Mouse (Mus musculus) intestine, embryonic 14.5 days (tissue): ENCODE results near the gene Cdx4. TPM values are rescaled to one million over a fixed set of nuclear protein-coding genes. Genes with fewer than 3 reads are reported as not detected.

Experiments used
- ATAC-seq: fragments of 200-750 bp; cut with Nextera tagmentation; replicated peaks from 2 replicates; pipeline ENCODE4 v1.8.0; 2017; ENCODE audit warnings: low read depth, moderate number of reproducible peaks, moderate TSS enrichment, moderate library complexity; ENCODE audit not compliant: low FRiP score, low TSS enrichment
- DNase-seq: peaks from one replicate; pipeline ENCODE4 v3.0.0-alpha.2; 2018; ENCODE audit warnings: low spot score
- H3K27ac ChIP-seq: fragments of 300-500 bp; sonication (generic); 2 replicates; pipeline ENCODE4 v1.5.1; 2014; ENCODE audit warnings: low read depth, mild to moderate bottlenecking, control low read depth
- H3K27me3 ChIP-seq: fragments of 300-500 bp; sonication (generic); replicated peaks from 2 replicates; pipeline ENCODE4 v1.6.1; 2014; ENCODE audit warnings: low read length, control low read depth; ENCODE audit not compliant: control insufficient read depth, insufficient read depth
- H3K36me3 ChIP-seq: fragments of 300-500 bp; sonication (generic); 2 replicates; pipeline ENCODE4 v1.6.1; 2014; ENCODE audit warnings: low read length, control low read depth; ENCODE audit not compliant: control insufficient read depth, insufficient read depth
- H3K4me1 ChIP-seq: fragments of 300-500 bp; sonication (generic); replicated peaks from 2 replicates; pipeline ENCODE4 v1.6.1; 2014; ENCODE audit warnings: low read length, control low read depth, mixed read lengths; ENCODE audit not compliant: control insufficient read depth, insufficient read depth
- H3K4me2 ChIP-seq: fragments of 300-500 bp; sonication (generic); 2 replicates; pipeline ENCODE4 v1.6.1; 2014; ENCODE audit warnings: low read length
- H3K4me3 ChIP-seq: fragments of 300-500 bp; sonication (generic); 2 replicates; pipeline ENCODE4 v1.5.1; 2014; ENCODE audit warnings: low read depth, low read length, control low read depth, mixed read lengths
- H3K9ac ChIP-seq: fragments of 300-500 bp; sonication (generic); 2 replicates; pipeline ENCODE4 v1.6.1; 2014; ENCODE audit warnings: mild to moderate bottlenecking, low read length
- H3K9me3 ChIP-seq: fragments of 300-500 bp; sonication (generic); 2 replicates; pipeline ENCODE4 v1.6.1; 2016; ENCODE audit warnings: low read length, control low read depth; ENCODE audit not compliant: control insufficient read depth
- WGBS: fragments of 180-500 bp; shearing (Covaris S2); extraction: QIAGEN DNeasy Blood & Tissue Kit; methylation state at CpG from one replicate; pipeline ENCODE4 v1.1.7; 2014; 5-methylcytosine and 5-hydroxymethylcytosine counted together
- polyA plus RNA-seq: library from polyadenylated mRNA; unstranded; fragments of >200 nt; fragmentation: Nextera tagmentation; extraction: Ambion mirVana; gene quantifications from 2 replicates; pipeline ENCODE4 v1.2.1, GENCODE M21; 2014

Gene Cdx4
- polyA plus RNA-seq, 1 experiment from 2014 or later, result not detected

GRCm38 (mm10) chrX:103314146-103314545 is 7.1 kb upstream of the Cdx4 start:
- ATAC-seq (no peak), DNase-seq (no peak)
- Histone ChIP-seq H3K36me3 (no peaks in the 10 kb centered on the region), H3K27ac (no peak overlapping the region), H3K27me3 (peaks cover 22% of the 10 kb centered on the region), H3K9me3 (no peaks in the 10 kb centered on the region), H3K4me2 (no peak overlapping the region), H3K4me1 (no peaks in the 10 kb centered on the region), H3K9ac (no peak overlapping the region), H3K4me3 (no peak overlapping the region)
- 83% methylated on average over 6 of the region's 6 CpGs for WGBS

GRCm38 (mm10) chrX:103325900-103326299 is 4.7 kb downstream of the Cdx4 start:
- no peak overlapping the region for H3K4me2 ChIP-seq
- H3K36me3 ChIP-seq, result no peaks in the 10 kb centered on the region
- no peaks in the 10 kb centered on the region for H3K4me1 ChIP-seq
- DNase-seq (no peak), ATAC-seq (no peak)
- H3K27ac ChIP-seq, result no peak overlapping the region
- peaks cover 43% of the 10 kb centered on the region for H3K27me3 ChIP-seq
- H3K9me3 ChIP-seq, result no peaks in the 10 kb centered on the region
- no peak overlapping the region for H3K4me3 ChIP-seq
- no peak overlapping the region for H3K9ac ChIP-seq
- WGBS, result 28% methylated on average over 3 of the region's 3 CpGs

DNA sequence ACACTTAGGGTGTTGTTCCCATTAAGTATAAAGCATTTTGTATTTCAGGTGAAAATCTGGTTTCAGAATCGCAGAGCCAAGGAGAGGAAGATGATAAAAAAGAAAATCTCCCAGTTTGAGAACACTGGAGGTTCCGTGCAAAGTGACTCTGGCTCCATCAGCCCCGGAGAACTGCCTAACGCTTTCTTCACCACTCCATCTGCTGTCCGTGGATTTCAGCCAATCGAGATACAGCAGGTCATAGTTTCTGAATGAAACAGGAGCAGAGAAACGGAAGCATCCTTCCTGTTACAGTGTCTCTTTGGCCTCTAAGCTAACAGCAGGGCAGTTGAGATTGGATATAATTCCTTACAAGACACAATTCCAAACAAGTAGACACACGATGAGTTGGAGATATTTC is 8.2 kb downstream of the Cdx4 start:
- Histone ChIP-seq H3K4me2 (no peak overlapping the region), H3K4me3 (no peak overlapping the region), H3K27ac (no peak overlapping the region), H3K36me3 (no peaks in the 10 kb centered on the region), H3K9ac (no peak overlapping the region), H3K9me3 (no peaks in the 10 kb centered on the region), H3K4me1 (no peaks in the 10 kb centered on the region), H3K27me3 (peaks cover 19% of the 10 kb centered on the region)
- no peak for DNase-seq
- WGBS, result 70% methylated on average over 8 of the region's 8 CpGs
- ATAC-seq, result no peak

- Histone ChIP-seq H3K36me3 (no peaks in the 10 kb centered on the region), H3K4me2 (no peak overlapping the region), H3K4me3 (no peak overlapping the region), H3K27ac (no peak overlapping the region), H3K9ac (no peak overlapping the region), H3K27me3 (peaks cover 10% of the 10 kb centered on the region; the same call in 1 of the 2 replicates), H3K9me3 (no peaks in the 10 kb centered on the region), H3K4me1 (no peaks in the 10 kb centered on the region)
- ATAC-seq (no peak), DNase-seq (no peak)
- WGBS, result 63% methylated on average over 5 of the region's 5 CpGs
These were observed 10.1 kb downstream of the Cdx4 start for GRCm38 (mm10) chrX:103331125-103331858.

- 57% methylated on average over 3 of the region's 3 CpGs for WGBS
- ATAC-seq, result no peak
- H3K27ac ChIP-seq, result no peak overlapping the region
These were observed 20.3 kb downstream of the Cdx4 start for GRCm38 (mm10) chrX:103341369-103342113.

DNA sequence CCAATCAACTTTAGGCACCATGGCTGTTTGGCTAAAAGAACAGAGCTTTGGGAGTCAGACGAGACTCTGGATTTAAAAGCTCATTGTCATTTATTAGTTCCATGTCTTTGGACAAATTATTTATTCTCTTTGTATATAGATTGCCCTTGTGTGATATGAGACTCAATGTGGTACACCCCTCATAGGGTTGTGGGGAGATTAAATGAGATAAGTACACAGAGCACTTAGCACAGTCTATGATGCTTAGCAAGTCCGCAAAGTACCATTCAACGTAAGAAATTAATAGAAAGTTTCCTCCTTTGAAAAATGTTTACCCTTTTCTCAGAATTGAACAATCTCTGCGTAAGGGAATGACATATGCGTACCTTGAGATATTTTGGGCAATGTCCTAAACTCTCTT is 34.6 kb downstream of the Cdx4 start:
- DNase-seq, result no peak
- WGBS, result 41% methylated on average over 5 of the region's 5 CpGs
- no peak overlapping the region for H3K9ac ChIP-seq
- peak overlapping the region; percentile 51 for H3K4me2 ChIP-seq
- H3K27ac ChIP-seq, result no peak overlapping the region
- H3K4me3 ChIP-seq, result peak overlapping the region; percentile 50
- no peaks in the 10 kb centered on the region for H3K36me3 ChIP-seq
- peaks cover 25% of the 10 kb centered on the region for H3K27me3 ChIP-seq
- H3K9me3 ChIP-seq, result no peaks in the 10 kb centered on the region
- peak; percentile 62; the same call in 1 of the 2 replicates for ATAC-seq
- no peaks in the 10 kb centered on the region for H3K4me1 ChIP-seq

More at GRCm38 (mm10) chrX:103341369-103342113, 20.3 kb downstream of the Cdx4 start:
- Histone ChIP-seq H3K4me3 (no peak overlapping the region), H3K27me3 (no peaks in the 10 kb centered on the region), H3K4me1 (no peaks in the 10 kb centered on the region), H3K4me2 (no peak overlapping the region), H3K36me3 (no peaks in the 10 kb centered on the region), H3K9me3 (no peaks in the 10 kb centered on the region), H3K9ac (no peak overlapping the region)
- no peak for DNase-seq

DNA sequence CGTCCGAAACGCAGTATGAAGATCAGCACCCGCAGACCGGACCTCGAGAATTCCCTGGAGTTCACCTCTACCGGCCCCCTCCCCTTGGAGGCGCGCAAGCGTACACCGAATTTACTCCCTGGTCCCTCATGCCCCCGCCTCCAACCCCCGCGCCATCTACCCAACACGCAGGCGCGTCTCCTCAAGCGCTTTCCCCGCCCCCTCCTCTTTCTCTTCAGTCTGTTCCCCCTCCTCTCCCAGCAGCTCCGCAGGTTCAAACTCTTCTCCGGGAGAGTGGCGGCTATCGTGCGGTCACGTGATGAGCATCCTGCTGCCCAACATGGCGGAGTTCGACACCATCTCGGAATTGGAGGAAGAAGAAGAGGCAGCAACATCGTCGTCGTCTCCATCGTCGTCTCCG is 35.1 kb downstream of the Cdx4 start, which contains the start of gene Chic1:
Chic1 (plus strand) TSS at position 190 of the 400 bp plus-strand sequence.
- no peak within 1 kb of the TSS for H3K27ac ChIP-seq
- no peaks in the 10 kb centered on the region for H3K9me3 ChIP-seq
- no peaks in the 10 kb centered on the region for H3K4me1 ChIP-seq
- peak within 1 kb of the TSS; percentile 50 for H3K4me3 ChIP-seq
- H3K9ac ChIP-seq, result peak within 1 kb of the TSS; percentile 49
- WGBS, result 13% methylated on average over 34 of the region's 34 CpGs
- H3K4me2 ChIP-seq, result peak within 1 kb of the TSS; percentile 51
- DNase-seq (peak; percentile 80), ATAC-seq (peak; percentile 94)
- H3K27me3 ChIP-seq, result peaks cover 20% of the 10 kb centered on the region
- no peaks in the 10 kb centered on the region for H3K36me3 ChIP-seq

- Histone ChIP-seq H3K4me3 (peak overlapping the region; percentile 50), H3K36me3 (no peaks in the 10 kb centered on the region), H3K9me3 (no peaks in the 10 kb centered on the region), H3K9ac (peak overlapping the region; percentile 49), H3K27ac (no peak overlapping the region), H3K4me2 (peak overlapping the region; percentile 51), H3K4me1 (no peaks in the 10 kb centered on the region), H3K27me3 (peaks cover 20% of the 10 kb centered on the region)
- ATAC-seq (peak; percentile 77; the same call in 1 of the 2 replicates), DNase-seq (no peak)
- 6% methylated on average over 24 of the region's 24 CpGs for WGBS
These were observed 35.6 kb downstream of the Cdx4 start for GRCm38 (mm10) chrX:103356761-103357236.
